Mouse (Mus musculus) neural tube, embryonic 12.5 days (tissue): ENCODE data around the gene Fbxw9. TPM values are rescaled to one million over a fixed set of nuclear protein-coding genes. Genes with fewer than 3 reads are reported as not detected.
A peak's percentile ranks its signal among the peaks of the same experiment; 100 is the strongest.
"Not testable (repeated sequence)": the region's sequence is repeated elsewhere in the genome, so short reads cannot be mapped to it uniquely, and the experiment has no call there.

Experiments used
- ATAC-seq: fragments of 200-750 bp; cut with Nextera tagmentation; 2 replicates; pipeline ENCODE4 v1.8.0; 2017; ENCODE audit warnings: low read depth, mild to moderate bottlenecking, moderate TSS enrichment, moderate library complexity; ENCODE audit not compliant: low FRiP score
- H3K27ac ChIP-seq: fragments of 300-500 bp; sonication (generic); 2 replicates; pipeline ENCODE4 v1.5.1; 2016
- H3K27me3 ChIP-seq: fragments of 300-500 bp; sonication (generic); replicated peaks from 2 replicates; pipeline ENCODE4 v1.6.1; 2016; ENCODE audit warnings: mild to moderate bottlenecking
- H3K36me3 ChIP-seq: fragments of 300-500 bp; sonication (generic); 2 replicates; pipeline ENCODE4 v1.6.1; 2016; ENCODE audit warnings: mild to moderate bottlenecking
- H3K4me1 ChIP-seq: fragments of 300-500 bp; sonication (generic); 2 replicates; pipeline ENCODE4 v1.6.1; 2016
- H3K4me2 ChIP-seq: fragments of 300-500 bp; sonication (generic); replicated peaks from 2 replicates; pipeline ENCODE4 v1.6.1; 2016; ENCODE audit warnings: mild to moderate bottlenecking
- H3K4me3 ChIP-seq: fragments of 300-500 bp; sonication (generic); 2 replicates; pipeline ENCODE4 v1.5.1; 2016
- H3K9ac ChIP-seq: fragments of 300-500 bp; sonication (generic); 2 replicates; pipeline ENCODE4 v1.6.1; 2016; ENCODE audit warnings: mild to moderate bottlenecking
- H3K9me3 ChIP-seq: fragments of 300-500 bp; sonication (generic); 2 replicates; pipeline ENCODE4 v1.6.1; 2016; ENCODE audit warnings: mild to moderate bottlenecking
- WGBS: fragments of 180-500 bp; shearing (Covaris S2); methylation state at CpG from one replicate; pipeline ENCODE4 v1.1.7; 2016; 5-methylcytosine and 5-hydroxymethylcytosine counted together
- polyA plus RNA-seq: library from polyadenylated mRNA; unstranded; fragments of >200 nt; fragmentation: Nextera tagmentation; extraction: Ambion mirVana; gene quantifications from 2 replicates; pipeline ENCODE4 v1.2.1, GENCODE M21; 2016

The Fbxw9 gene
- polyA plus RNA-seq, 1 experiment from 2014 or later = 40.5 TPM

DNA sequence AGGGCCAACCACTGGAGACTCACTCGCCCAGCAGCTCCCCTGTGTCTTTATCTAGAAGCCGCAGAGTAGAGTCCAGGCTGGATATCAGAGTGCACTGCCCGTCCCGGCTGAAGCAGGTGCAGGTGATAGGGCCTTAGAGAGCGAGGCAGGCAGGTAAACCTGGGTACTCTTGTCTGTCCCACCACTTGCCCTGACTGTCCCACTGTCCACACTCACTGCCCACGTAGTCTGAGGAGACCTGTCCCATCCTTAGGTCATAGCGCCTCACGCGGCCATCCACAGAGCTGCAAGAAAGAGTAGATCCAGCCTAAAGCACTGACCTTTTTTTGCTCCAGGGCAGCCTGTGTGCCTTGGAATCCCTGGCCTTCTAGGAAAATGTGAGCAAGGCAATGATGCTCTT lies 16.1 kb downstream of the Fbxw9 start:
- Histone ChIP-seq H3K4me2 (no peak overlapping the region), H3K4me1 (peaks cover 24% of the 10 kb centered on the region), H3K4me3 (no peak overlapping the region), H3K27me3 (no peaks in the 10 kb centered on the region), H3K36me3 (peaks cover 37% of the 10 kb centered on the region), H3K27ac (no peak overlapping the region), H3K9me3 (no peaks in the 10 kb centered on the region), H3K9ac (no peak overlapping the region)
- WGBS = 72% methylated on average over 9 of the region's 9 CpGs
- ATAC-seq = no peak

DNA sequence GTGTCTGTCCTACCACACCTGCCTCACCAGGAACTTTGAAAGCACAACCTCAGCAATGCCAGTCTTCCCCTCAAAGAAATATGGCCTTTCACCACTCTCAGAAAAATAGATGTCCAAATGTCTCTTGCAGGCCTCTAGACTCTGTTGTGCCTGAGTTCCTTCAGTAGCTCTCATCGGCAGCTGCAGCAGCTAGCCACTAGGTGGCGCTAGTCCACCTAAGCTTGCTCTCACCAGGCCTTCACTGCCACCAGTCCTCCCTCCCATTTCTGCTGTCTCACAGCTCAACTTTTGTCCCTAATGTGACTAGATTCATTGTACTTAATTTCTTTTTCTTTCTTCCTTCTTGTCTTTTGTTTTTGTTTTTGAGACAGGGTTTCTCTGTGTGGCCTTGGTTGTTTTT lies 17.1 kb downstream of the Fbxw9 start:
- no peaks in the 10 kb centered on the region for H3K27me3 ChIP-seq
- H3K27ac ChIP-seq = no peak overlapping the region
- no peak overlapping the region for H3K4me3 ChIP-seq
- 0% methylated on average over 2 of the region's 2 CpGs for WGBS
- peaks cover 37% of the 10 kb centered on the region for H3K36me3 ChIP-seq
- peaks cover 31% of the 10 kb centered on the region for H3K4me1 ChIP-seq
- H3K9ac ChIP-seq = no peak overlapping the region
- H3K9me3 ChIP-seq = no peaks in the 10 kb centered on the region
- no peak overlapping the region for H3K4me2 ChIP-seq
- peak; percentile 31; the same call in 1 of the 2 replicates for ATAC-seq

DNA sequence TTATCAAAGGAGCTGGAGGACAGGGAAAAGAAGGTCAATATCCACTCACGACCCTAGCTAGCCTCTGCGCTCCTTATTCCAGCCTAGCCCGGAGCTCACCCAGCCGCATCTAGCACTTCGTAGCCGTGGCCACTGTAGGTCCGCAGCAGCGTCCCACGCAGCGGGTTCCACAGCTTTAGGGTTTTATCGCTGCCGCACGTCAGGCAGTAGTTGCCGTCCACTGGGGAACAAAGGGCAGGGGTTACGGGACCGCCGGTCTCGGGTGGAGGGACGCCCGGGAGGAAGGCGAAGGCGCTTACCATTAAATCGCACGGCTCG lies 20.3 kb downstream of the Fbxw9 start:
- peak overlapping the region; percentile 15; the same call in 1 of the 2 replicates for H3K27ac ChIP-seq
- H3K27me3 ChIP-seq = no peaks in the 10 kb centered on the region
- H3K4me1 ChIP-seq = peaks cover 32% of the 10 kb centered on the region
- H3K9ac ChIP-seq = peak overlapping the region; percentile 88
- H3K36me3 ChIP-seq = peaks cover 22% of the 10 kb centered on the region
- WGBS = 1% methylated on average over 25 of the region's 25 CpGs
- H3K9me3 ChIP-seq = no peaks in the 10 kb centered on the region
- peak overlapping the region; percentile 91 for H3K4me2 ChIP-seq
- H3K4me3 ChIP-seq = peak overlapping the region; percentile 76
- ATAC-seq = no peak

DNA sequence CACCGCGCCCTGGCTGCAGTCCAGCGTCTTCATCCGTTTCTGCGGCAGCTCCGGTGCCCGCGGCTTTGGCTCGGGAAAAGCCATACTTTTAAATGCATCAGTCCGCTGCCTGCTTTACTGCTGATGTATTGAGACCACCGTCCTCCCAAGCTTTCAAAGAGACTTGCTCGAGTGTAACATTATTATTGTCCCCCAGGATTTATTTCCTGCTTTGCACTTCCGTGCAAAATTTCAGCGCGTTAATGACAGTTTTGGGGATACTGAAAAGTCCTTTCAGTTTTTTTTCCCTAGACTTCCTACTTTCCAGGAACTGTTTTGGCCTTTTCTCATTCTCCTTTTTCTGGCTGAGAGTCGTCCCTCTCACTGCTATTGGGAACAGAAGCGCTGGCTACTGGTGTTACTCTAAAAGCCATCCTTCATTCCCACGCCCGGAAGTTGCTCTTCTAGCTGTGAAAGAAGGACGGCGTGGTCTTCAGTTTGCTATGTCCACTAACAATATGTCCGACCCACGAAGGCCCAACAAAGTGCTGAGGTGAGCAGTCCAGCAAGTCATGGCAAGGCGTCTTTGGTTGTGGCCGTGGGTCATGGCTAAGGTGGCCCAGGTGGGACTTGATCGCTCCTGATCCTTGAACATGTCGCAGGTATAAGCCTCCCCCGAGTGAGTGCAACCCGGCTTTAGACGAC lies 20.8 kb downstream of the Fbxw9 start, which contains the start of gene Wdr83os:
Gene Wdr83os, plus strand, starts transcription at position 209 of the 684 bp plus-strand sequence.
- H3K4me2 ChIP-seq = peak within 1 kb of the TSS; percentile 91
- H3K9me3 ChIP-seq = no peaks in the 10 kb centered on the region
- peak within 1 kb of the TSS; percentile 15; the same call in 1 of the 2 replicates for H3K27ac ChIP-seq
- under 1% methylated on average over 30 of the region's 30 CpGs for WGBS
- peak; percentile 15; the same call in 1 of the 2 replicates for ATAC-seq
- peaks cover 22% of the 10 kb centered on the region for H3K36me3 ChIP-seq
- H3K4me1 ChIP-seq = peaks cover 32% of the 10 kb centered on the region
- H3K27me3 ChIP-seq = no peaks in the 10 kb centered on the region
- H3K9ac ChIP-seq = peak within 1 kb of the TSS; percentile 88
- H3K4me3 ChIP-seq = peak within 1 kb of the TSS; percentile 76

- Histone ChIP-seq H3K27ac (peak within 1 kb of the TSS; percentile 15; the same call in 1 of the 2 replicates), H3K4me1 (peaks cover 32% of the 10 kb centered on the region), H3K4me3 (peak within 1 kb of the TSS; percentile 76), H3K27me3 (no peaks in the 10 kb centered on the region), H3K4me2 (peak within 1 kb of the TSS; percentile 91), H3K36me3 (peaks cover 20% of the 10 kb centered on the region), H3K9me3 (no peaks in the 10 kb centered on the region), H3K9ac (peak within 1 kb of the TSS; percentile 88)
- WGBS = 2% methylated on average over 9 of the region's 9 CpGs
- ATAC-seq = peak; percentile 34
These were observed 21.3 kb downstream of the Fbxw9 start, which contains the start of gene Wdr83 for GRCm38 (mm10) chr8:85081216-85081555. Gene Wdr83, minus strand, starts transcription at chr8:85081306.

- Histone ChIP-seq H3K36me3 (peaks cover 16% of the 10 kb centered on the region), H3K4me1 (peaks cover 32% of the 10 kb centered on the region), H3K4me2 (peak overlapping the region; percentile 4; the same call in 1 of the 2 replicates)
- 92% methylated on average over 4 of the region's 4 CpGs for WGBS
- not testable (repeated sequence) for H3K9ac ChIP-seq, H3K27me3 ChIP-seq, H3K4me3 ChIP-seq, H3K9me3 ChIP-seq, H3K27ac ChIP-seq, ATAC-seq
These were observed 22.3 kb downstream of the Fbxw9 start for GRCm38 (mm10) chr8:85082169-85082568.

- H3K4me2 ChIP-seq = peak within 1 kb of the TSS; percentile 91
- H3K27ac ChIP-seq = no peak within 1 kb of the TSS
- H3K4me3 ChIP-seq = peak within 1 kb of the TSS; percentile 57
- WGBS = 1% methylated on average over 30 of the region's 30 CpGs
- no peaks in the 10 kb centered on the region for H3K27me3 ChIP-seq
- peak; percentile 72 for ATAC-seq
- peak within 1 kb of the TSS; percentile 74 for H3K9ac ChIP-seq
- peaks cover 30% of the 10 kb centered on the region for H3K4me1 ChIP-seq
- no peaks in the 10 kb centered on the region for H3K9me3 ChIP-seq
- peaks cover 18% of the 10 kb centered on the region for H3K36me3 ChIP-seq
These were observed 23.4 kb downstream of the Fbxw9 start, which contains the start of gene Man2b1 for GRCm38 (mm10) chr8:85083108-85083813. Gene Man2b1, plus strand, starts transcription at chr8:85083270.

DNA sequence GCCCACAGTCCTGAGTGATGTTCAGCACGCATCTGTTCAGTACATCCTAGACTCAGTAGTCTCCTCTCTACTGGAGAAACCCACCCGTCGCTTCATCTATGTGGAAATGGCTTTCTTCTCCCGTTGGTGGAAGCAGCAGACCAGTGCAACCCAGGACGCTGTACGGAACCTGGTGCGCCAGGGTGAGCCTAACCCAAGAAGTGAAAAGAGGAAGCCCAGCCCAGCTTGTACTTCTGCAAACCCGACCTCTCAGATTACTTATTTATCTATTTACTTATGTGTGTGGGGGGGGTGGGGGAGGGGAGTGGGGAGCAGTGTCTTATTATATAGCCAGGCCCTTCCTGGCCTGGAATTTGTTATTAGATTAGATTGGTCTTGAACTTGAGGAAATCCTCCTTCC lies 24.8 kb downstream of the Fbxw9 start:
- Histone ChIP-seq H3K36me3 (peaks cover 24% of the 10 kb centered on the region), H3K27ac (no peak overlapping the region), H3K27me3 (no peaks in the 10 kb centered on the region), H3K4me1 (peaks cover 26% of the 10 kb centered on the region), H3K4me2 (0 out of 2 replicates have a peak overlapping the region, but pooled peaks have one; percentile 91), H3K9ac (no peak overlapping the region), H3K9me3 (no peaks in the 10 kb centered on the region), H3K4me3 (no peak overlapping the region)
- 89% methylated on average over 8 of the region's 8 CpGs for WGBS
- no peak for ATAC-seq

DNA sequence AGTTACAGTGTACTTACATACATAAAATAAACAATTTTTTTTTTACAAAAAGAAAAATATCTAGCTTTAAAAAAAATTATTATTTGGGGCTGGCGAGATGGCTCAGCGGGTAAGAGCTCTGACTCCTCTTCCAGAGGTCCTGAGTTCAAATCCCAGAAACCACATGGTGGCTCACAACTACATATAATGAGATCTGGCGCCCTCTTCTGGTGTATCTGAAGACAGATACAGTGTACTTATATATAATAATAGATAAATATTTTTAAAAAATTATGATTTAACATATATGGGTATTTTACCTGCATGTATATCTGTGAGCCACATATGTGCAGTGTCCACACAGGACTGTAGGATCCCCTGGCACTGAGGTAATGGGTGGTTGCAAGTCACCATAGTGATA lies 26.4 kb downstream of the Fbxw9 start:
- Histone ChIP-seq H3K9ac (no peak overlapping the region), H3K27ac (no peak overlapping the region), H3K4me1 (peaks cover 21% of the 10 kb centered on the region), H3K27me3 (no peaks in the 10 kb centered on the region), H3K4me3 (no peak overlapping the region), H3K4me2 (no peak overlapping the region), H3K9me3 (no peaks in the 10 kb centered on the region), H3K36me3 (peaks cover 30% of the 10 kb centered on the region)
- 79% methylated on average over 3 of the region's 3 CpGs for WGBS
- no peak for ATAC-seq

GRCm38 (mm10) chr8:85088771-85089170 lies 28.9 kb downstream of the Fbxw9 start:
- Histone ChIP-seq H3K27ac (no peak overlapping the region), H3K4me1 (0 out of 2 replicates have a peak, but pooled peaks cover 2% of the 10 kb centered on the region), H3K4me3 (no peak overlapping the region), H3K9ac (no peak overlapping the region), H3K4me2 (no peak overlapping the region), H3K9me3 (no peaks in the 10 kb centered on the region), H3K36me3 (peaks cover 33% of the 10 kb centered on the region), H3K27me3 (no peaks in the 10 kb centered on the region)
- no peak for ATAC-seq
- 84% methylated on average over 2 of the region's 2 CpGs for WGBS

GRCm38 (mm10) chr8:85090856-85091255 lies 31.0 kb downstream of the Fbxw9 start:
- Histone ChIP-seq H3K9ac (no peak overlapping the region), H3K4me2 (no peak overlapping the region), H3K9me3 (no peaks in the 10 kb centered on the region), H3K27ac (no peak overlapping the region), H3K4me3 (no peak overlapping the region), H3K27me3 (no peaks in the 10 kb centered on the region), H3K4me1 (no peaks in the 10 kb centered on the region), H3K36me3 (peaks cover 36% of the 10 kb centered on the region)
- 92% methylated on average over 11 of the region's 11 CpGs for WGBS
- no peak for ATAC-seq

DNA sequence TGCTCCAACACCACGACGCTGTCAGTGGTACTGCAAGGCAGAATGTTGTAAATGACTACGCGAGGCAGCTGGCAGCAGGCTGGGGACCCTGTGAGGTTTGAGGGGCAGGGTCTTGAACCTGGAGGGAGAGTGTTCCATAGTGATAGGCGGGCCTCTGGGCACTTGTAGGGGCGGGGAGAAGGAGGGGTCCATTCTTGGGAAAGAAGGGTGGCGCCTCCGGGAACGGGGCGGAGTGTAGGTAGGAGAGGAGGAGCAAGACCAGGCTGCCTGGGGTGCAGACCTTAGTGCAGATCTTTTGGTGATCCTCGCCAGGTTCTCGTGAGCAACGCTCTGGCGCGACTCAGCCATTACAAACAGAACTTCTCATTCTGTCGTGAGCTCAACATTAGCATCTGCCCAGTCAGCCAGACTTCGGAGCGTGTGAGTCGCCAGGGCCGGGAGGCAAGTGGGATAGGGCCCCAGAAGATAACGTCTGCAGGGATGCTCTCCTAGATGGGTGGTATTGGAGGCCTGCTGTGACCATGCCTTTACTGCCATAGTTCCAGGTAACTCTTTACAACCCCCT lies 31.8 kb downstream of the Fbxw9 start:
- no peak overlapping the region for H3K4me2 ChIP-seq
- no peak for ATAC-seq
- 33% methylated on average over 21 of the region's 21 CpGs for WGBS
- H3K36me3 ChIP-seq = peaks cover 42% of the 10 kb centered on the region
- no peaks in the 10 kb centered on the region for H3K27me3 ChIP-seq
- H3K9me3 ChIP-seq = no peaks in the 10 kb centered on the region
- H3K4me3 ChIP-seq = no peak overlapping the region
- no peak overlapping the region for H3K9ac ChIP-seq
- no peak overlapping the region for H3K27ac ChIP-seq
- no peaks in the 10 kb centered on the region for H3K4me1 ChIP-seq
